Mouse (Mus musculus) heart, postnatal 0 days (tissue): ENCODE data around the gene Fbxl19. TPM values are rescaled to one million over a fixed set of nuclear protein-coding genes. Genes with fewer than 3 reads are reported as not detected.

ENCODE experiments used
- ATAC-seq: fragments of 200-750 bp; cut with Nextera tagmentation; 2 replicates; pipeline ENCODE4 v1.8.0; 2017; ENCODE audit warnings: low read depth, moderate number of reproducible peaks, moderate library complexity; ENCODE audit not compliant: insufficient read depth
- DNase-seq: peaks from one replicate; pipeline ENCODE4 v3.0.0-alpha.2; 2016; ENCODE audit warnings: low spot score
- H3K27ac ChIP-seq: fragments of 300-500 bp; sonication (generic); 2 replicates; pipeline ENCODE4 v1.5.1; 2014; ENCODE audit warnings: low read depth, mild to moderate bottlenecking
- H3K27me3 ChIP-seq: fragments of 300-500 bp; sonication (generic); 2 replicates; pipeline ENCODE4 v1.6.1; 2014; ENCODE audit warnings: low read length, mixed read lengths; ENCODE audit not compliant: control insufficient read depth, insufficient read depth
- H3K36me3 ChIP-seq: fragments of 300-500 bp; sonication (generic); replicated peaks from 2 replicates; pipeline ENCODE4 v1.6.1; 2014; ENCODE audit warnings: low read length, mixed read lengths; ENCODE audit not compliant: control insufficient read depth, insufficient read depth
- H3K4me1 ChIP-seq: fragments of 300-500 bp; sonication (generic); 2 replicates; pipeline ENCODE4 v1.6.1; 2014; ENCODE audit warnings: antibody characterized with exemption; ENCODE audit not compliant: control insufficient read depth, insufficient read depth
- H3K4me2 ChIP-seq: fragments of 300-500 bp; sonication (generic); 2 replicates; pipeline ENCODE4 v1.6.1; 2014; ENCODE audit warnings: low read depth, mild to moderate bottlenecking, low read length, moderate library complexity
- H3K4me3 ChIP-seq: fragments of 300-500 bp; sonication (generic); 2 replicates; pipeline ENCODE4 v1.5.1; 2014; ENCODE audit warnings: low read depth, low read length
- H3K9ac ChIP-seq: fragments of 300-500 bp; sonication (generic); replicated peaks from 2 replicates; pipeline ENCODE4 v1.6.1; 2014; ENCODE audit warnings: low read depth, low read length, mixed read lengths
- H3K9me3 ChIP-seq: fragments of 300-500 bp; sonication (generic); replicated peaks from 2 replicates; pipeline ENCODE4 v1.6.1; 2016; ENCODE audit warnings: low read length; ENCODE audit not compliant: control insufficient read depth
- CTCF ChIP-seq: IDR thresholded peaks from 2 replicates; pipeline ENCODE4 v1.5.1; 2016; ENCODE audit warnings: antibody characterized with exemption, control low read depth, low read depth
- EP300 ChIP-seq: IDR thresholded peaks from 2 replicates; pipeline ENCODE4 v1.6.1; 2016; ENCODE audit warnings: antibody characterized with exemption, low read depth
- WGBS: fragments of 180-500 bp; shearing (Covaris S2); extraction: QIAGEN DNeasy Blood & Tissue Kit; methylation state at CpG from one replicate; pipeline ENCODE4 v1.1.7; 2014; 5-methylcytosine and 5-hydroxymethylcytosine counted together
- polyA plus RNA-seq: library from polyadenylated mRNA; unstranded; fragments of >200 nt; fragmentation: Nextera tagmentation; extraction: Ambion mirVana; gene quantifications from 2 replicates; pipeline ENCODE4 v1.2.1, GENCODE M21; 2015
- total RNA-seq: library from RNA; depleted of rRNA; stranded (reverse); fragments of >200 nt; gene quantifications from 2 replicates; pipeline ENCODE4 v1.2.3, GENCODE M21; 2014; ENCODE audit warnings: low replicate concordance

Gene Fbxl19
- total and polyA plus RNA-seq, 2 experiments from 2014 or later: 0.42 to 21.6 TPM

DNA sequence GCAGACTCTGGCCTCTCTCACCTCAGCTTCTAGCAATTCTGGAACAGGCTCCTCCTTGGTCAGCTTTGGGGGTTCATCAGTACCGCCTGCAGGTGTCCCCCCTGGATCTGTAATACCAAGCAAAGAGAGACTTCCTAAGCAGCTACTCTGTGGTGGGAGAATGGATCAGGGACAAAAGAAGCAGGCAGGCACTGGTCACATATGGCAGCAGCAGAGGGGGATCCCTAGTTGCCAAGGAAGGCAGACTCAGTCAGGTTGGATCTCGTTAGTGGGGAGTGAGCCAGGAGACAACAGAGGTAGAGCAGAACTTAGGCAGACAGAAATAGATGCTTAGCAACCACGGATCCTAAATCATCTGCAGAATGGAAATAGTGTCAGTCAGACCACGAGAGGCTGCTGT lies 38.6 kb upstream of the Fbxl19 start:
- H3K4me1 ChIP-seq: peaks cover 14% of the 10 kb centered on the region
- H3K9ac ChIP-seq: no peak overlapping the region
- no peaks in the 10 kb centered on the region for H3K9me3 ChIP-seq
- no peaks in the 10 kb centered on the region for H3K27me3 ChIP-seq
- WGBS: 76% methylated on average over 4 of the region's 4 CpGs
- H3K27ac ChIP-seq: no peak overlapping the region
- ATAC-seq: no peak
- peaks cover 25% of the 10 kb centered on the region for H3K36me3 ChIP-seq
- no peak overlapping the region for H3K4me3 ChIP-seq
- H3K4me2 ChIP-seq: no peak overlapping the region
- no peak for TF ChIP-seq EP300
- no peak for TF ChIP-seq CTCF
- no peak for DNase-seq

DNA sequence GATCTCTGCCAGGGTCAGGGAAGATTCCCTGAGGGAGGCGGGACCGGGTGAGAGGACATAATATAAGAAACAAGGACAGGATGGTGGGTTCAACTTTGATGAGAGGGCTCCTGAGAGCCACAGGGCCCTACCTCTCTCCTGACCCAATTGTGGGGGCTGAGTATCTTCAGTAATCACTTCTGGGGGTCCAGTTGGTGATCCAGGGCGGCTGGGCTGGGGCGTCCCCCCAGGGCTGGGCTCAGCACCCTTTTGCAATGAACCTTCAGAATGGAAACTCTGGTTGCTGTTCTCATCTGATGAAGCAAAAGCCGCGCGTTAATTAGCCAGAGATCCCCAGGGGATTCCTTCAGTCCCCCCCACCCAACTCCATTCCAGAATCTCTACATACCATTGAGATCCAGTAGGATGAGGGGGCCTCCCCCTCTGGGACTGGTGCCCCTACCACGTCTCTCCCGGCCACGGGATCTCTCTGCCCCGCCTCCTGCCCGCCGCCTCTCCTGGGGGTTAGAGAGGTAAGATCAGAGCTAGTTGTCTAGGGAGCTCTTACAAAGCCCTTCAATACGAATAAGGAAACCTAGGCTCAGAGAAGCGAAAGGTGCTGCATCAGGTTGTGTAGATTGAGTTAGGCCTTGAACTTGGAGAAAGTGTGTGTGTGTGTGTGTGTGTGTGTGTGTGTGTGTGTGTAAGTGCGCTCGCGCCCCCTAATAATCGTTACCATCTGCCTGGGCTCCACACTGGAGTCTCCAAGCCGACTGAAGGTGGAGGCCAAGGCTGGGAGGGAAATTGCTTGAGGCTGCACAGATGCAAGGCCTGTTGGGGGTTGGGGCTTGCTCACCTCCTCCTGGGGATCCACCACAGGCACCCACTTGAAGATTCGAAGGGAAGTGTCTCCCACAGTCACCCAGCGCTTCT lies 37.0 kb upstream of the Fbxl19 start:
- no peaks in the 10 kb centered on the region for H3K9me3 ChIP-seq
- peak overlapping the region; percentile 72 for H3K4me2 ChIP-seq
- TF ChIP-seq EP300: no peak
- TF ChIP-seq CTCF: no peak
- DNase-seq (no peak), ATAC-seq (no peak)
- no peaks in the 10 kb centered on the region for H3K27me3 ChIP-seq
- 33% methylated on average over 22 of the region's 22 CpGs for WGBS
- H3K4me3 ChIP-seq: peak overlapping the region; percentile 83
- peak overlapping the region; percentile 96 for H3K27ac ChIP-seq
- H3K9ac ChIP-seq: peak overlapping the region; percentile 78
- peaks cover 14% of the 10 kb centered on the region for H3K4me1 ChIP-seq
- peaks cover 25% of the 10 kb centered on the region for H3K36me3 ChIP-seq

DNA sequence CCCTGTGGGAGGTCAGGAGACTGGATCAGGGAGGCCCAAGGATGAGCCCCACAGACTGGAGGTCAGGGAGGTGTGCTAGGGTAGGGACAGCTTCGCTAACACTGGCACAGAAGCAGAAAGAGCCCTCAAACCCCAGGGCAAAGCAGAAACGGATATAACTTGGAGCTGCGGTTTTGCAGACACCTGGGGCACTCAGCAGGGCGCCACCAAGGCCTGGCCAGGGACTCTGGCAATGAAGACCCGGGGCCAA lies 36.5 kb upstream of the Fbxl19 start:
- Histone ChIP-seq H3K4me1 (peaks cover 19% of the 10 kb centered on the region), H3K36me3 (peaks cover 22% of the 10 kb centered on the region), H3K9me3 (no peaks in the 10 kb centered on the region), H3K4me2 (peak overlapping the region; percentile 72), H3K9ac (peak overlapping the region; percentile 78), H3K4me3 (peak overlapping the region; percentile 83), H3K27ac (peak overlapping the region; percentile 96), H3K27me3 (no peaks in the 10 kb centered on the region)
- no peak for ATAC-seq
- no peak for TF ChIP-seq EP300
- no peak for TF ChIP-seq CTCF
- no peak for DNase-seq
- WGBS: 0% methylated on average over 5 of the region's 5 CpGs

DNA sequence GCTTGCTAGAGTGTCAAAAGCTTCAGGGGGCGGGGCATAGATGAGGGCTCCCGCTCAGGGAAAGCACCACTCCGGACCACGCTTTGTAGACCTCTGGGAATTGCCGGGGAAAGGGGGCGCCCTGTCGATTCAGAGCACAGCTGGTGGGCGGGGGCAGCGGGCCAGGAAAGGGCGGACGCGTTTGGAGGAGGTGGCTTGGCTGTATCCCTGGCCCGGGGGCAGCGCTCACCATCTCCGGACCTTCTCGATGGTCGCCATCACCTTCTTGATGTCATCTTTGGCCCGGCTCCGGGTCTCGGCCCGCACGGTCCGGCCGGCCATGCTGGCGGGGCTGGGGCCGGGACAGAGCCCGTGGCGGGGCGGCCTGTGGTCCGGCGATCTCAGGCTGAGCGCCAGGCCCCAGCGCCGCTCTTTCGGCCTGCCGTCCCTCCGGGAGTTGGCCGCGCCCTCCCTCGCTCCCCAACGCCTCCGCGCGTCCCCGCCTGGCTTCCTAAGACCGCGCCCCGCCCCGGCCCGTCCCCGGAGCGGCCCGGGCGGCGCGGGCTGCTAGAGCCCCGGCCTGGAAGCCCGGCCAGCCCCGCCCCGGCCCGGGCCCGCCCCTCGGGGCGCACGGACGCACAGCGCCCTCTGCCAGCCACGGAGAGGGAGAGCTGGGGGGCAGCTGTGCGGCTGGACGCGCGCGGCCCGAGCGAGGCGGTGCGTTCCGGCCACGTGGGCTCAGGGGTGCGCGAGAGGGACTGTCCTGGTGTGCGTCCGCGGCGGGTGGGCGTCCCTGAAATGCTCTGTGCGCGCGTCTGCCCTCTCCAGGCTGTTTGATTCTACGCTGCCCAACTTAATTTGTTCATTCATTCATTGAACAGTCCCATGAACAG lies 35.9 kb upstream of the Fbxl19 start, which contains the start of gene Bcl7c:
Bcl7c (minus strand) TSS at position 727 of the 872 bp plus-strand sequence.
- peak within 1 kb of the TSS; percentile 83 for H3K4me3 ChIP-seq
- no peaks in the 10 kb centered on the region for H3K9me3 ChIP-seq
- WGBS: under 1% methylated on average over 55 of the region's 90 CpGs
- H3K36me3 ChIP-seq: peaks cover 17% of the 10 kb centered on the region
- TF ChIP-seq CTCF: peak; percentile 61
- TF ChIP-seq EP300: no peak
- peaks cover 19% of the 10 kb centered on the region for H3K4me1 ChIP-seq
- ATAC-seq: peak; percentile 91
- peak within 1 kb of the TSS; percentile 78 for H3K9ac ChIP-seq
- DNase-seq: peak; percentile 97
- H3K4me2 ChIP-seq: peak within 1 kb of the TSS; percentile 72
- H3K27ac ChIP-seq: peak within 1 kb of the TSS; percentile 96
- no peaks in the 10 kb centered on the region for H3K27me3 ChIP-seq

DNA sequence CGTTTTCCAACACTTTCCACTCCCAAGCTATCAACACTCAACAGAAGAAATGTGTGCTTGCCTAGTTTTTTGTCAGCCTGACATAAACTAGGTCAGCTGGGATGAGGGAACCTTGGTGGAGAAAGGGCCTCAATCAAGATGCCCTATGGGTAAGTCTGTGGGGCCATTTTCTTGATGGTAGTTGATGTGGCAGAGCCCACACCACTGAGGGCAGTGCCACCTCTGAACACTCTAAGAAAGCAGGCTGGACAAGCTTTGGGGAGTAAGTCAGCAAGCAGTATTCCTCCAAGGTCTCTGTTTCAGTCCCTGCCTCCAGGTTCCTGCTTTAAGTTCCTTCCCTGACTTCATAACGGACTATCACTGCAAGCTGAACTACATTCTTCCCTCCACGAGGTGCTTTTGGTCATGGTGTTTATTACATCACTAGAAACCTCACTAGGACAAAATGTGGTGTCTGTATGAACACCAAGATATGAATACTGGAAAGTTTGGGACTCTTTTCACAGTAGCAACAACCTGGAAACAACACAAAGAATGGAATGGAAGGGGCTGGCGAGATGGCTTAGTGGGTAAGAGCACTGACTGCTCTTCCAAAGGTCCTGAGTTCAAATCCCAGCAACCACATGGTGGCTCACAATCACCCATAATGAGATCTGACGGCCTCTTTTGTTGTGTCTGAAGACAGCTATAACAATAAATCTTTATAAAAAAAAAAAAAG lies 34.9 kb upstream of the Fbxl19 start:
- Histone ChIP-seq H3K4me3 (peak overlapping the region; percentile 83), H3K27me3 (no peaks in the 10 kb centered on the region), H3K9ac (no peak overlapping the region), H3K4me1 (peaks cover 19% of the 10 kb centered on the region), H3K9me3 (no peaks in the 10 kb centered on the region), H3K4me2 (peak overlapping the region; percentile 72), H3K27ac (0 out of 2 replicates have a peak overlapping the region, but pooled peaks have one; percentile 96), H3K36me3 (peaks cover 15% of the 10 kb centered on the region)
- ATAC-seq (no peak), DNase-seq (no peak)
- WGBS: 65% methylated on average over 5 of the region's 5 CpGs
- TF ChIP-seq CTCF (no peak), EP300 (no peak)
